Mouse (Mus musculus) stomach, postnatal 0 days (tissue): ENCODE data around the gene Gucd1. TPM values are rescaled to one million over a fixed set of nuclear protein-coding genes. Genes with fewer than 3 reads are reported as not detected.

Experiments
- ATAC-seq: fragments of 200-750 bp; cut with Nextera tagmentation; 2 replicates; pipeline ENCODE4 v1.8.0; 2017; ENCODE audit not compliant: low FRiP score, low TSS enrichment
- DNase-seq: peaks from one replicate; pipeline ENCODE4 v3.0.0-alpha.2; 2016; ENCODE audit warnings: low spot score
- H3K27ac ChIP-seq: fragments of 300-500 bp; sonication (generic); replicated peaks from 2 replicates; pipeline ENCODE4 v1.5.1; 2014; ENCODE audit warnings: mild to moderate bottlenecking, control low read depth
- H3K27me3 ChIP-seq: fragments of 300-500 bp; sonication (generic); 2 replicates; pipeline ENCODE4 v1.6.1; 2014; ENCODE audit warnings: low read length; ENCODE audit not compliant: control insufficient read depth, insufficient read depth
- H3K36me3 ChIP-seq: fragments of 300-500 bp; sonication (generic); 2 replicates; pipeline ENCODE4 v1.6.1; 2014; ENCODE audit warnings: low read length, mixed read lengths; ENCODE audit not compliant: control insufficient read depth, insufficient read depth
- H3K4me1 ChIP-seq: fragments of 300-500 bp; sonication (generic); replicated peaks from 2 replicates; pipeline ENCODE4 v1.6.1; 2014; ENCODE audit warnings: antibody characterized with exemption; ENCODE audit not compliant: control insufficient read depth, insufficient read depth
- H3K4me2 ChIP-seq: fragments of 300-500 bp; sonication (generic); replicated peaks from 2 replicates; pipeline ENCODE4 v1.6.1; 2014; ENCODE audit warnings: low read depth, mild to moderate bottlenecking, control low read depth, moderate library complexity
- H3K4me3 ChIP-seq: fragments of 300-500 bp; sonication (generic); 2 replicates; pipeline ENCODE4 v1.5.1; 2014; ENCODE audit warnings: low read depth, low read length, control low read depth
- H3K9ac ChIP-seq: fragments of 300-500 bp; sonication (generic); 2 replicates; pipeline ENCODE4 v1.6.1; 2014; ENCODE audit warnings: mild to moderate bottlenecking, low read length, control low read depth, mixed read lengths
- H3K9me3 ChIP-seq: fragments of 300-500 bp; sonication (generic); 2 replicates; pipeline ENCODE4 v1.6.1; 2016; ENCODE audit warnings: low read length; ENCODE audit not compliant: control insufficient read depth
- CTCF ChIP-seq: IDR thresholded peaks from 2 replicates; pipeline ENCODE4 v1.5.1; 2016; ENCODE audit warnings: antibody characterized with exemption, low read depth, mild to moderate bottlenecking, moderate library complexity
- EP300 ChIP-seq: optimal IDR thresholded peaks from 2 replicates; pipeline ENCODE3; 2016; ENCODE audit warnings: antibody characterized with exemption
- WGBS: fragments of 180-500 bp; shearing (Covaris S2); extraction: QIAGEN DNeasy Blood & Tissue Kit; methylation state at CpG from one replicate; pipeline ENCODE4 v1.1.7; 2014; 5-methylcytosine and 5-hydroxymethylcytosine counted together
- polyA plus RNA-seq: library from polyadenylated mRNA; unstranded; fragments of >200 nt; fragmentation: Nextera tagmentation; extraction: Ambion mirVana; gene quantifications from 2 replicates; pipeline ENCODE4 v1.2.1, GENCODE M21; 2015

Gucd1 gene
- polyA plus RNA-seq, 1 experiment from 2014 or later = 14.6 TPM

DNA sequence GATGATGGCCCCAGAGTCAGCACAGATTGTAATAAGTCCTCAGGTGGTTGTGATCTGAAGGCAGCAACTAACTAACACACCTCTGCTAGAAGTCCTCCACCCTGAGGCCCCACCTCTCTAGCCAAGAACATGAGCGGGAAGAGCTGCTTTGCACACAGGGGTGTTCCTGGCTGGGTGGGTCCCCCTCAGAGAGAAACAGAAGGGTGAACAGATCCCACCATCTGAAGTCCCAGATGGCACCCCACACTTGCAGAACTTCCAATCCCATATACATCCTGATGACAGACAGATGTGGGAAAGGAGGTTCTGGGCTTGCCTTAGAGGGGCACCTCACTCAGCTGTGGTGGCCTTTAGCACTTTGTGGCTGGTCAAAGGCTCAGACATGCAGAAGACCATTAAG lies 80.5 kb downstream of the Gucd1 start:
- ATAC-seq = no peak
- Histone ChIP-seq H3K36me3 (no peaks in the 10 kb centered on the region), H3K4me1 (no peaks in the 10 kb centered on the region), H3K9me3 (no peaks in the 10 kb centered on the region), H3K27ac (no peak overlapping the region), H3K4me3 (no peak overlapping the region), H3K4me2 (no peak overlapping the region), H3K9ac (no peak overlapping the region), H3K27me3 (no peaks in the 10 kb centered on the region)
- no peak for DNase-seq
- TF ChIP-seq EP300 (no peak), CTCF (no peak)
- 94% methylated on average over 1 of the region's 1 CpGs for WGBS

- TF ChIP-seq CTCF (peak; percentile 96), EP300 (no peak)
- Histone ChIP-seq H3K9ac (no peak overlapping the region), H3K9me3 (no peaks in the 10 kb centered on the region), H3K27ac (no peak overlapping the region), H3K27me3 (no peaks in the 10 kb centered on the region), H3K4me1 (no peaks in the 10 kb centered on the region), H3K4me3 (no peak overlapping the region), H3K36me3 (no peaks in the 10 kb centered on the region), H3K4me2 (no peak overlapping the region)
- DNase-seq = peak; percentile 85
- 8% methylated on average over 3 of the region's 3 CpGs for WGBS
- ATAC-seq = no peak
These were observed 81.1 kb downstream of the Gucd1 start for GRCm38 (mm10) chr10:75436604-75437217.

DNA sequence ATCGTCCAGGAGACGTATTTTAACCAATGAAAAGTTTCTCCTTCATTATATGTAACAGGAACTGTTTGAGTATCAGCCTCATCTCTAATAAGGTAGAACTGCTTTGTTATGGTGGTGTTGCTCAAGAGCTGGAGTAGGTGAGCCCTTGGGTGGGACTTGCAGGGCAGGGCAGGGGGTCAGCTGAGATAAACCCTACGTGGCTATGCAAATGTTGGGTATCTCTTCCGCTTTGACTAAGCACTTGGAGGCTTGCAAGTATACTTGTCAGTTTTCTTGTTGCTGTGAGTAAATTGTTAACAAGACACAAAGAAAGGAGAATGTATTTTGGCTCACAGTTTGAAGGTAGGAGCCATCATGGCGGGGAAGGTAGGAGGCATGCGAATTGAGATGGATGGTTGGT lies 87.1 kb downstream of the Gucd1 start:
- H3K27ac ChIP-seq = no peak overlapping the region
- H3K9ac ChIP-seq = no peak overlapping the region
- 85% methylated on average over 6 of the region's 6 CpGs for WGBS
- H3K4me3 ChIP-seq = no peak overlapping the region
- H3K36me3 ChIP-seq = no peaks in the 10 kb centered on the region
- ATAC-seq (no peak), DNase-seq (no peak)
- H3K9me3 ChIP-seq = no peaks in the 10 kb centered on the region
- TF ChIP-seq CTCF (no peak), EP300 (no peak)
- no peaks in the 10 kb centered on the region for H3K27me3 ChIP-seq
- no peak overlapping the region for H3K4me2 ChIP-seq
- H3K4me1 ChIP-seq = no peaks in the 10 kb centered on the region

DNA sequence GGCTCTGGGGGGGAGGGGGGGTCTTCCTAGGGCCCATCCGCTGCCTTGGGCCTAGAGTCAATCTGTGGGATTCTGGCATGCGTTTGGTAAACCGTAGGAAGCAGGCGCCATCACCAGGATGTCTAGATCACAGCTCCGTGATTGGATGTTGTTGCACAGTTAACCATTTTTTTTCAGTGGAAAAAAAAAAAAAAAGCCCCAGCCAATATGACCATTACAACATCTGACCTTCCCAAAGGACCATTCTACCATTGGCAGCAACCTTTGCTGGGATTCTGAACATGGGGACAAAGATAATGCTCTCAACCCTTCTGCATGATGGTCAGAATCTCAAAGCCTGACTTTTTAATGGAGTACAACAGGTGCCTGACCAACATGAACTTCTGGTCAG lies 87.6 kb downstream of the Gucd1 start:
- H3K4me3 ChIP-seq = no peak overlapping the region
- ATAC-seq (no peak), DNase-seq (no peak)
- H3K4me1 ChIP-seq = no peaks in the 10 kb centered on the region
- no peak overlapping the region for H3K27ac ChIP-seq
- no peaks in the 10 kb centered on the region for H3K27me3 ChIP-seq
- 88% methylated on average over 5 of the region's 5 CpGs for WGBS
- no peak overlapping the region for H3K9ac ChIP-seq
- no peaks in the 10 kb centered on the region for H3K36me3 ChIP-seq
- H3K4me2 ChIP-seq = no peak overlapping the region
- TF ChIP-seq CTCF (no peak), EP300 (no peak)
- no peaks in the 10 kb centered on the region for H3K9me3 ChIP-seq

GRCm38 (mm10) chr10:75429522-75430146 lies 88.1 kb downstream of the Gucd1 start:
- 75% methylated on average over 7 of the region's 7 CpGs for WGBS
- Histone ChIP-seq H3K9me3 (no peaks in the 10 kb centered on the region), H3K9ac (no peak overlapping the region), H3K4me1 (no peaks in the 10 kb centered on the region), H3K4me3 (no peak overlapping the region), H3K36me3 (no peaks in the 10 kb centered on the region), H3K27ac (no peak overlapping the region), H3K27me3 (no peaks in the 10 kb centered on the region), H3K4me2 (no peak overlapping the region)
- ATAC-seq (peak; percentile 45), DNase-seq (no peak)
- no peak for TF ChIP-seq EP300
- TF ChIP-seq CTCF = no peak

- H3K4me1 ChIP-seq = no peaks in the 10 kb centered on the region
- H3K27ac ChIP-seq = no peak overlapping the region
- ATAC-seq (peak; percentile 98), DNase-seq (peak; percentile 64)
- TF ChIP-seq EP300 (no peak), CTCF (no peak)
- no peak overlapping the region for H3K4me3 ChIP-seq
- no peaks in the 10 kb centered on the region for H3K36me3 ChIP-seq
- H3K9ac ChIP-seq = no peak overlapping the region
- no peaks in the 10 kb centered on the region for H3K27me3 ChIP-seq
- no peaks in the 10 kb centered on the region for H3K9me3 ChIP-seq
- H3K4me2 ChIP-seq = no peak overlapping the region
- WGBS = 60% methylated on average over 6 of the region's 6 CpGs
These were observed 88.8 kb downstream of the Gucd1 start for GRCm38 (mm10) chr10:75429004-75429380.
